Mouse (Mus musculus) limb, embryonic 15.5 days (tissue): ENCODE results near the gene Gnl2. TPM values are rescaled to one million over a fixed set of nuclear protein-coding genes. Genes with fewer than 3 reads are reported as not detected.
A peak's percentile ranks its signal among the peaks of the same experiment; 100 is the strongest.

Experiments used
- ATAC-seq: fragments of 200-750 bp; cut with Nextera tagmentation; 2 replicates; pipeline ENCODE4 v1.8.0; 2017; ENCODE audit warnings: low read depth, moderate TSS enrichment; ENCODE audit not compliant: insufficient number of reproducible peaks, low FRiP score, low TSS enrichment
- H3K27ac ChIP-seq: fragments of 300-500 bp; sonication (generic); 2 replicates; pipeline ENCODE4 v1.5.1; 2015; ENCODE audit warnings: moderate library complexity, mild to moderate bottlenecking, inconsistent platforms
- H3K27me3 ChIP-seq: fragments of 300-500 bp; sonication (generic); 2 replicates; pipeline ENCODE4 v1.6.1; 2015; ENCODE audit warnings: inconsistent platforms
- H3K36me3 ChIP-seq: fragments of 300-500 bp; sonication (generic); 2 replicates; pipeline ENCODE4 v1.6.1; 2015; ENCODE audit warnings: inconsistent platforms
- H3K4me1 ChIP-seq: fragments of 300-500 bp; sonication (generic); 2 replicates; pipeline ENCODE4 v1.6.1; 2015; ENCODE audit warnings: inconsistent platforms
- H3K4me2 ChIP-seq: fragments of 300-500 bp; sonication (generic); 2 replicates; pipeline ENCODE4 v1.6.1; 2015; ENCODE audit warnings: mild to moderate bottlenecking, inconsistent platforms
- H3K4me3 ChIP-seq: fragments of 300-500 bp; sonication (generic); 2 replicates; pipeline ENCODE4 v1.5.1; 2015; ENCODE audit warnings: mild to moderate bottlenecking, inconsistent platforms
- H3K9ac ChIP-seq: fragments of 300-500 bp; sonication (generic); 2 replicates; pipeline ENCODE4 v1.6.1; 2015; ENCODE audit warnings: inconsistent platforms
- H3K9me3 ChIP-seq: fragments of 300-500 bp; sonication (generic); 2 replicates; pipeline ENCODE4 v1.6.1; 2016; ENCODE audit warnings: inconsistent platforms
- WGBS: fragments of 180-500 bp; shearing (Covaris S2); methylation state at CpG from one replicate; pipeline ENCODE4 v1.1.7; 2015; 5-methylcytosine and 5-hydroxymethylcytosine counted together
- polyA plus RNA-seq: library from polyadenylated mRNA; unstranded; fragments of >200 nt; fragmentation: Nextera tagmentation; extraction: Ambion mirVana; gene quantifications from 2 replicates; pipeline ENCODE4 v1.2.1, GENCODE M21; 2015

Gnl2 gene
- polyA plus RNA-seq: 78.4 and 84.7 TPM in 2 replicates

DNA sequence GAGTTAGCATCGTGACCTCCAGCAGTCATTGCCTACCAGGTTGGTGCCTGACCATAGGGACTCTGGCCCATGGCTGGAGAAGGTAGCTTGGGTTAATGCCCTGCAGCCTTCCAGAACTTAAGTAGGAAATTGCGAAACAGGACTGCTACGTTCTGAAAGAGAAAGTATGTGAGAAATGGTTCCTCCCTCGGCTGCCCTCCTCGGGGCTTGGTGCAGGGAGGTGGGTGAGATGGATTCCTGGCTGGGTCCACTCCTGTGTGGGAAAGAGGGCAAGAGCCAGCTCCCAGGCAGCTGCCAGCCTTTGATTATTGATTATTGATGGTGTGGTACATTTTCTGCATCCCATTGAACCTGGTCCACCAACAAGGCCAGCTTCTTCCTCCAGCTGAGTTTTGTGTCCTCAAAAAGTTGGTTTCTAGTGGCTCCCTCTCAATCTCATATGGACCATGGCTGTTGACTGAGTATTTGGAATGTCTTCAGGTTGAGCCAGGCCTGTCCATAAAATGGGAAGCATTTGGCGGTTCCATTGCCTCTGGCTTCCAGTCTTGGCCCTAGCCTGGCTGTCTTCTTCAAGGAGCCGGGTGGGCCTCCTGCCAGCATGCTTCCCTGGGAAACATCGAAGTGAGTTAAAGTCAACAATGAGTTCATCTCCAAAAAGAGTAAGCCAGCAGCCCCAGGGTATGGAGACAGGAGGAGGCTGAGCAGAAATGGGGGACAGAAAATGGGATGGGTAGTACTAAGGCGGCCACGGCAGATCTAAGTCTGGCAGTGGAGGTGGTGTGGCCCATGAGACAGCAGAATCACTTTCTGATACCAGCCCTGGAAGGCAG is at the start of gene Gnl2:
Gnl2 (plus strand) TSS at position 780 of the 830 bp plus-strand sequence.
- Histone ChIP-seq H3K27me3 (peaks cover 38% of the 10 kb centered on the region), H3K36me3 (no peaks in the 10 kb centered on the region), H3K4me3 (no peak within 1 kb of the TSS), H3K9me3 (no peaks in the 10 kb centered on the region), H3K4me2 (no peak within 1 kb of the TSS), H3K27ac (no peak within 1 kb of the TSS), H3K4me1 (no peaks in the 10 kb centered on the region), H3K9ac (no peak within 1 kb of the TSS)
- 72% methylated on average over 10 of the region's 10 CpGs for WGBS
- ATAC-seq: no peak

DNA sequence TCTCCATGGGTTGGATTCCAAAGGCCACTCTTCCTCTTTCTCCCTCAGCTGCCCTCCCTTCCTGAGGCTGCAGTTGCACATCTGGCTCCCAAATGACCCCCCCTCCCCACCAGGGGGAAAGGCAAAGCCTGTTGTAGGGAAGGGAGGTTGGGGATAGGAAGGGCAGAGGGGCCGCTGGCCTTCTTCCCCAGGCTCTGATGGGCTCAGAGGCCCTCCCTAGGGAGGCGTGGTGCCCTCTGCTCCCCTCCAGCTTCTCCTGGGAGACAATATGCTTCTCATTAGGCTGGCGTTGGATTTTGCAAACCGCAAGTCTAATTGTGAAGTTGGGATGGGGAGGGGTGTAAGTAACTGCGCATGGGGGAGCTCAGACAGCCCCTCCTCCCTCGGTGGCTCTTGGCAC is 47.7 kb upstream of the Gnl2 start:
- Histone ChIP-seq H3K27ac (no peak overlapping the region), H3K36me3 (no peaks in the 10 kb centered on the region), H3K27me3 (peaks cover 31% of the 10 kb centered on the region), H3K4me1 (peaks cover 25% of the 10 kb centered on the region), H3K9me3 (no peaks in the 10 kb centered on the region), H3K4me3 (no peak overlapping the region), H3K4me2 (no peak overlapping the region), H3K9ac (no peak overlapping the region)
- ATAC-seq: peak; percentile 31; the same call in 1 of the 2 replicates
- 26% methylated on average over 6 of the region's 6 CpGs for WGBS

DNA sequence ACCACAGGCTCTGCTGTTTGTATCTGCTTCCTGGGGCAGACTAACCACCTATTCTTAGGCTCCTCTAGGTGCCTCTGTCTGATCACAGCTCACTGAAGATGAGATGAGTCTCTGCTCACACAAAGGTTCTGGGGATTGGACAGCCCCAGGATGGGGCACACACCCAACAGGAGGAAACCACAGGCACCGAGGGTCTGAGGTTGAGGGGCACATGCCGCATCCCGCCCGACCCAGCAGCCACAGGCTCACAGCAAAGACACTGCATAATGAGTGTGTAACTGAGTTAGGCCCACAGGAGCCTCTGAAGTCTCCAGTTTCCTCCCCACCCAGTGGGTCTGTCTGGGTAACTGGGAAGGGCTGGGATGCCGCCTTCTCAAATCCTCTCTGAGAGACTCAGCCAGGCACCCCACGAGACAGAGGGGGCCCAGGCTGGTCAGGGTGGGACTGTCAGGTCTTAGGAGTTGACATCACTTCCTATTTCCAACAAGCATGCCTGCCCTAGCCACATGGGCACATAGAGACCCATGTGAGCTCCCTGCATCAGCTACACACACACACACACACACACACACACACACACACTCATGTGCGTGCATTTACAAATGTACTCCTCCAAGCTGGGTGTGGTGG is 47.1 kb upstream of the Gnl2 start:
- peaks cover 25% of the 10 kb centered on the region for H3K4me1 ChIP-seq
- H3K4me2 ChIP-seq: no peak overlapping the region
- peaks cover 37% of the 10 kb centered on the region for H3K27me3 ChIP-seq
- no peaks in the 10 kb centered on the region for H3K36me3 ChIP-seq
- no peaks in the 10 kb centered on the region for H3K9me3 ChIP-seq
- H3K27ac ChIP-seq: no peak overlapping the region
- no peak overlapping the region for H3K9ac ChIP-seq
- H3K4me3 ChIP-seq: no peak overlapping the region
- WGBS: 56% methylated on average over 7 of the region's 7 CpGs
- ATAC-seq: no peak

DNA sequence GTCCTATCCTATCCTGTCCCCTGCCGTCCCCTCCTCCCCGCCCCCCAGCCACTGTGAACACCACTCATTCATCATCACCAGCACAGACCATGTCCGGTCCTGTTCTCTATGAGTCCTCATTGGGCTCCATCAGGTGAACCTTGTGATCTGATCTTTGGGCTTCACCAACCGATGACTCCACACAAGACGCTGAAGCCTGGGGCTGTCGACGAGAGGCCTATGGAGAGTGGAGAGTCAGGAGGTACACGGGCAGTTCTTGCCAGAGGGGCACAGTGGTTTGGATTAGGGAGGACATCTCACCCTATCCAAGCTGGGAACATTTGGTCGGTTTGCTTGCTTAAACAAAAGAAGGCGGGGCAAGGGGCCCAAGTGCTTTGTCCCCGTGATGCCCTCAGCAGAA is 46.2 kb upstream of the Gnl2 start:
- Histone ChIP-seq H3K4me2 (no peak overlapping the region), H3K36me3 (no peaks in the 10 kb centered on the region), H3K9ac (no peak overlapping the region), H3K27me3 (peaks cover 43% of the 10 kb centered on the region), H3K9me3 (no peaks in the 10 kb centered on the region), H3K27ac (no peak overlapping the region), H3K4me3 (no peak overlapping the region), H3K4me1 (peaks cover 25% of the 10 kb centered on the region)
- ATAC-seq: no peak
- WGBS: 68% methylated on average over 11 of the region's 11 CpGs

DNA sequence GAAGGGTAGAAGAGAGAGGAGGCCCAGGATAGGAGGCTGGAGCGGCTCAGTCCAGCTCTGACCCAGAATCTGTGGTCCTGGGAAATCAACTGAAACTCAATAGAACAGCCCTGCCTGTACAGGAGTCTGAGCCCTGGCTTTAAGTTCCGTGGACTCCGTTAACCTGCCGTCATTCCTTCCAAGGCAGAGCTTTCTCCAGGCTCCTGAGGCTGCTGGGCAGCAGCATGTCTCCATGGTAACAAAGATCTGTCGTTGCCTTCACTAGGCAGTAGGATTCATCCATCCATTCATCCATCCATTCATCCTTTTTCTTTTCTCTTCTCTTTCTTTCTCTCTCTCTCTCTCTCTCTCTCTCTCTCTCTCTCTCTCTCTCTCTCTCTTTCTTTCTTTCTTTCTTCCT is 45.7 kb upstream of the Gnl2 start:
- 30% methylated on average over 5 of the region's 5 CpGs for WGBS
- no peaks in the 10 kb centered on the region for H3K9me3 ChIP-seq
- no peak for ATAC-seq
- H3K27me3 ChIP-seq: peaks cover 43% of the 10 kb centered on the region
- no peak overlapping the region for H3K4me2 ChIP-seq
- peaks cover 25% of the 10 kb centered on the region for H3K4me1 ChIP-seq
- no peak overlapping the region for H3K9ac ChIP-seq
- H3K36me3 ChIP-seq: no peaks in the 10 kb centered on the region
- no peak overlapping the region for H3K4me3 ChIP-seq
- no peak overlapping the region for H3K27ac ChIP-seq

DNA sequence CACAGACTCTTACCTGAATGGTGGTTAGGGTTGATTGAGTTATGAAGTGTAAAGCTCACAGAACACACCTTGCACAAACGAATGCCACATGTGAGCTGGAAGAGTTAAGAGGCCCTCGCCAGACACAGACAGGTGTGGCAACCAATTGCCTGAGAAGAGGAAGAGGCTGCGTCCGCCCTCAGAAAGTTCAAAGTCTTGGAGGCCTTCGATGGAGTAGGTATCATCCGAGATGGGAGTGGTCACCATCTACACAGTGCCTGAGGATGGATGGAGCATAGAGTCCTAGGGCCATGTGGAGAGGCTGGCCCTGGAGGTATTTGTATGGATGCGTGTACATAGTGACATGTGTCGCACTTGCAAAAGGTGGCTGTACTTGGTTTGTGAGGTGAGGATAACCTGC is 45.3 kb upstream of the Gnl2 start:
- H3K27me3 ChIP-seq: peaks cover 43% of the 10 kb centered on the region
- H3K9ac ChIP-seq: no peak overlapping the region
- H3K4me1 ChIP-seq: peaks cover 25% of the 10 kb centered on the region
- H3K4me2 ChIP-seq: no peak overlapping the region
- WGBS: 52% methylated on average over 8 of the region's 8 CpGs
- H3K4me3 ChIP-seq: no peak overlapping the region
- H3K27ac ChIP-seq: no peak overlapping the region
- ATAC-seq: no peak
- no peaks in the 10 kb centered on the region for H3K36me3 ChIP-seq
- H3K9me3 ChIP-seq: no peaks in the 10 kb centered on the region

DNA sequence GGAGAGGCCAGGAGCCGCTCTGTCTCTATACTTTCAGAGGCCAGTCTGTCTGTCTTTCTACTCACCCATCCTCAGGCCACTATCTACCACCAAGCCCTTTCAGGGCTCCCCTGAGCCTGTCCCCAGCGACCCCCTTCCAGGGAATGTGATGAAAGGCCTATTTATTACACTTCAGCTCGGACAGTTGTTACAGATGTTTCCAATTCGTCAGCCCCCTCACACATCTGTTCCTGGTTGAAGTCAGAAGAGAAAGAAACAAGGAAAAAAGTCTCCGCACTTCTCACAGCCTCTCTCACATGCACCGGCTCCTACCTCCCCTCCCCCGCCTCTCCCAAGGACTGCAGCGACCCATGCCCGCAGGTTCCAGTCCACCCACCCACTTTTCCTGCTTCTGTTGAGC is 44.1 kb upstream of the Gnl2 start:
- Histone ChIP-seq H3K4me3 (no peak overlapping the region), H3K27ac (no peak overlapping the region), H3K4me2 (no peak overlapping the region), H3K9me3 (no peaks in the 10 kb centered on the region), H3K9ac (no peak overlapping the region), H3K27me3 (peaks cover 43% of the 10 kb centered on the region), H3K36me3 (no peaks in the 10 kb centered on the region), H3K4me1 (peaks cover 25% of the 10 kb centered on the region)
- ATAC-seq: no peak
- WGBS: 18% methylated on average over 9 of the region's 9 CpGs

DNA sequence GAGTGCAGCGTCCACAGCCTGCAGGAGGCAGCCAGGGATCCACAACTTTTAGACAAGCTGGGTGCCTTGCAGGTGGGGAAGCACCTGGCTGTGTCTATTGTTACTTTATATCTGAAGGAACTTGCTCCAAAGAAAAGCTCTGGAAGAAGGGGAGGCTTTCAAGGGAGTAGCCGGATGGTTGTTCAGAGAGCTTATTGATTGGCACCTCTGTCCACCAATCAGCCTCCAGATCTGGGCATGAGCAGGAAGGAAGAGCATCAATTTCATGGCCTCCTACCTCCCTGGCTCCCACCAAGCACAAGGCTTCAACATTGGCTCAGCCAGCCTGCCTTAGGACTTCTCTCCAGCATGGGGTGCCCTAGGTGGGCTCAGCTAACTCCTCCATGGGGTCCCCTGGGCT is 43.1 kb upstream of the Gnl2 start:
- H3K9me3 ChIP-seq: no peaks in the 10 kb centered on the region
- H3K36me3 ChIP-seq: no peaks in the 10 kb centered on the region
- ATAC-seq: no peak
- no peak overlapping the region for H3K4me2 ChIP-seq
- no peak overlapping the region for H3K9ac ChIP-seq
- peaks cover 25% of the 10 kb centered on the region for H3K4me1 ChIP-seq
- H3K27me3 ChIP-seq: peaks cover 45% of the 10 kb centered on the region
- H3K4me3 ChIP-seq: no peak overlapping the region
- H3K27ac ChIP-seq: no peak overlapping the region
- 81% methylated on average over 2 of the region's 2 CpGs for WGBS

DNA sequence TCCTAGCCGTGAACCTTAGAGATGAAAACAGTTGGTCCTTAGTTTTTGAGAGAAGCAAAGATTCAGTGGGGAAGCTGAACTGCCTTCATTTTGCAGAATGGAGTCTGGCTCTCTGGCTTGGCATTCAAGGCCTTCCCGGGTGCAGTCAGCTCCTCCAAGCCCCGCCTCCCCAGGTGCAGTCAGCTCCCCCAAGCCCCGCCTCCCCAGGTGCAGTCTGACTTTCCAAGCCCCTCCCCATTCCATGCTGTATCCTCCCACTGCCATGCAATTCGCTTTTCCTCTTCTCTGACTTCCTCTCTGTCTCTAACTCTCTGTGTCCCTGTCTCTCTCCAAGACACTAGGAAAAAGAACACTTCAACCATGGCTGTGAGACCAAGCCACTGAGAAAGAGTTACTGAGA is 38.2 kb upstream of the Gnl2 start:
- Histone ChIP-seq H3K4me2 (no peak overlapping the region), H3K4me3 (no peak overlapping the region), H3K9ac (no peak overlapping the region), H3K36me3 (no peaks in the 10 kb centered on the region), H3K9me3 (no peaks in the 10 kb centered on the region), H3K27ac (no peak overlapping the region), H3K27me3 (peaks cover 64% of the 10 kb centered on the region), H3K4me1 (no peaks in the 10 kb centered on the region)
- no peak for ATAC-seq
- WGBS: 23% methylated on average over 5 of the region's 5 CpGs

DNA sequence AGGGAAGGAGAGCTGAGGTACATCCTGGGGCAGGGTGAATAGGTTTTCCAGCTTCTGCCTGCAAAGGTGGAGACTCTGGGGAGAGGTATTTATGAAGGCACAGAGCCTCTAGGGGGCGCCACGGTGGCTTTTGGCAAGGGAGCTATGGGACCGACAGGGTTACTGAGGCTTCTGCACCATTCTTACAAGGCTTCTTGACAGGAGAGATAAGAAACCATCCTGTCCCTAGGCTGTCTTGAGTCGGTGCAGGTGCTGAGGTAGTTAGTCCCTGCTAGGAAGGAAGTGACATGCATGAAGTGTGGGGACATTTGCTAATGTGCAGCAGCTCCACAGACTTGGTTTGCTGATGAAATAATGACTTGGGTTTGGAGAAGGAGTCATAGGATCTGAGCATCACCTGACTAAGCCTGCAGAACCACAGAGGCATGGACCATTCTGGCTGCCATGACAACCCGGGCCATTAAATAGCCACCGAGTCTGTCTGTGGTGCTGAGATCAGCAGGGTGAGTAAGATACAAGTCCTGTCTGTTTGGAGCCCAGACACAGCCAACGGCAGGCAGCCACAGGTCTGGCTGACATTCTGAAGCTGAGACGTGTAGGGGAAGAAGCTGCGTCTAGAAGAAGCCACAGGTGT is 32.4 kb upstream of the Gnl2 start:
- Histone ChIP-seq H3K4me3 (no peak overlapping the region), H3K4me1 (peaks cover 22% of the 10 kb centered on the region), H3K27me3 (peaks cover 96% of the 10 kb centered on the region), H3K36me3 (no peaks in the 10 kb centered on the region), H3K9ac (no peak overlapping the region), H3K9me3 (no peaks in the 10 kb centered on the region), H3K4me2 (no peak overlapping the region), H3K27ac (no peak overlapping the region)
- 15% methylated on average over 9 of the region's 9 CpGs for WGBS
- no peak for ATAC-seq

DNA sequence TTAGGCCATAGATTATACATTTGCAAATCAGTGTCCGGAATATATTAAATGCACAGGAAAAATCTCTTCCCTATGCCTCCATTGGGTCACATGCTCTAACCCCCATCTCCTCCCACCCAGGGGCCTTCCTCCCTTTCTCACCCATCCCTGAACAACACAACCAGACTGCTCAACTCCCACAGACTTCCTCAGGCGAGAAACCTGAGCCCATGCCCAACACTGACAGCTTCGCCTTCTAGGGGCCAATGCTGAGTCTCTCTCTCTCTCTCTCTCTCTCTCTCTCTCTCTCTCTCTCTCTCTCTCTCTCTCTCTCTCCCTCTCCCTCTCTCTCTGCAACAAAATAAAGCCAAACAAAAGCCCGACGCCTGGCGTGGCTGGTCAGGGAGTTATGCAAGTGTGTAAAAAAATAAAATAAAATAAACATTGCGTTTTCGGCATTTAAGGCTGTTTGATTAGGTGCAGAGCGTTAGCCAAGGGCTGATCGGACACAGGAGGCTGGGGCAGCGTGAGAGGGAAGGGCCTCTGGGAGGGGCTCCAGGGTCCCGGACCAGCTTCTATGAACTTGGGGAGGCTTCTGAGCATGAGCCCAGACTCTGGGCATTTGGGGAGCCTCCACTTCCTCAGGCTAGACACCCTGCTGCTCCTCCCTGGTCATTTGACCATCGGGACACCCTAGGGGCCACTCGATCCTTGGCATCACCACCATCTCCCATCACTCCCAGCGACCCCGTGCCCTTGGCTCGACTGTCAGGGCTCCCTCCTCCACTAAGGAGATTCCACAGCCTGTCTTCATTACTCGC is 31.3 kb upstream of the Gnl2 start:
- Histone ChIP-seq H3K4me3 (0 out of 2 replicates have a peak overlapping the region, but pooled peaks have one; percentile 1), H3K4me2 (0 out of 2 replicates have a peak overlapping the region, but pooled peaks have one; percentile 7), H3K9me3 (no peaks in the 10 kb centered on the region), H3K27ac (no peak overlapping the region), H3K4me1 (peaks cover 27% of the 10 kb centered on the region), H3K36me3 (no peaks in the 10 kb centered on the region), H3K27me3 (peaks cover 98% of the 10 kb centered on the region), H3K9ac (no peak overlapping the region)
- no peak for ATAC-seq
- WGBS: 6% methylated on average over 18 of the region's 18 CpGs
